Mouse (Mus musculus): Measurements from ENCODE around the gene Mrps12. TPM values are rescaled to one million over a fixed set of nuclear protein-coding genes. Genes with fewer than 3 reads are reported as not detected.

The Mrps12 gene
- polyA plus RNA-seq (2015; fragmentation: Nextera tagmentation; extraction: Ambion mirVana): 107 and 122 TPM in 2 replicates

DNA sequence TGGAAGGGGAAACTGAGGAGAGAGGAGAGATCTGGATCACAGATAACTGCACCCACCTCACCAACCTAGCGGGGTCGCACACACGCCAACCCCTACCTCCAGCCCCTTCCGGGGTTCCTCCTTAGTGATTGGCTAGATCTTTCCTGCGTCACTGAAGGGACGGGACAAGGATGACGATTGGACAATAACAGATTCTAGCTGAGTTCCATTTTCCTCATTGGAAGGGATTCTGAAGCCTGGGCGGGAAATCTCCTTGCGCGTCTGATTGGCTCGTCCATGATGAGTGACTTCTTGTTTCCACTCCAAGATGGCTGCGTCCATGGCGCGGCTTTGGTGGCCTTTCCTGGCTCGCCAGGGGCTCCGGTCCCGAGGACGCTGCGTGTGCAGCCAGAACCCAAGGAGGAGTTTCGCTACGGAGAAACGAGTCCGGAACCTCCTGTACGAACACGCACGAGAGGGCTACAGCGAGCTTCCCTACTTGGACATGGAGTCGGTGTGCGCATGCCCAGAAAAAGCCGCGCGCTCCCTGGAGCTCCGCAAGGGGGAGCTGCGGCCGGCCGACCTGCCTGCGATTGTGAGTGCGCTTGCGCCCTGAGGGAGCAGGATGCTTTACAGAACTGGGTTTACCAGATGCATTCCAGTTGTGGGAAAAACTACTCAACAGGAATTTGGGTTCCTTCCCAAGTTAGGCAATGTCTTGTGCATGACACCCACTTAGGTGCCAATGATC, at the start of gene Mrps12, which contains the start of gene Sars2:
TSS of gene Mrps12 (minus strand) at position 112 of the 730 bp plus-strand sequence.
TSS of gene Sars2 (plus strand) at position 284 of the 730 bp plus-strand sequence.
- peak; percentile 99 for ATAC-seq
- peak within 1 kb of the TSS; percentile 75 for H3K27ac ChIP-seq
- H3K4me3 ChIP-seq: peak within 1 kb of the TSS; percentile 55
- H3K27me3 ChIP-seq: no peaks in the 10 kb centered on the region
- peak within 1 kb of the TSS; percentile 85 for H3K4me2 ChIP-seq
- H3K36me3 ChIP-seq (ENCODE audit: poor library complexity, severe bottlenecking): peaks cover 52% of the 10 kb centered on the region
- peaks cover 13% of the 10 kb centered on the region for H3K4me1 ChIP-seq
- WGBS: under 1% methylated on average over 39 of the region's 39 CpGs
- no peaks in the 10 kb centered on the region for H3K9me3 ChIP-seq (replicated peaks)
- peak within 1 kb of the TSS; percentile 82 for H3K9ac ChIP-seq

DNA sequence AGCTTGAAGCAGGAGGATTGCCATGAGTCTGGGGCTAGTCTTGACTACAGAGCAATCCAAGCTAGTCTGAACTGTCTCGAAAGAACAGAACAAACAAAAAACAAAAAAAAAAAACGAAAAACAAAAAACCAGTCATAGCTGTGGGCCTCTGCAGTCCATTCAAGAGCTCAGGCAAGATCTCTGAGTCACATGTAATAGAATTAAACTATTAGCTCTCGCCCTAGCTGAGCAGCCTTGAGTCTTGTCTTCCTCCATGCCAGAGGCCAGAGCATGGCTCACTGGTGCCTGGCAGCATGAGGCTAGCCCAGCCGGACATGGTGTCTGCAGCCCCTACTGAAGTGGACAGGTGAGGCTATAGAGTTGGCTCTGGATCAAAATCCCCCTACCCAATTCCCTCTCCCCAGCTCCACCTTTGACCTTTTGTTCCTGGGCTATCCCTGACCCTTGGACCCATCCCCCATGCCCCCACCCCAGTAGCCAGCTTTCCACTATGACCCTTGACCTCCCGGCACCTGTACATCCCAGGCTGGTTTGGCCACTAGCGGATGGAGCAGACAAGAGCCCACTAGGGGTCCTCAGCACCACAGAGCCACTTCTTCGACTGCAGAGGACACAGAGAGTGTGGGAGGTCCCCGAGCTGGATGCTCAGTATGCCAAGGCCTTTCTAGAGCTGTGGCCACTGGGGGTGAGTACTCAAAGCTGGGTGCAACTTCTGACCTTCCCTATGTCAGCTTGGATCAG, 48.6 kb upstream of the Mrps12 start:
- H3K4me2 ChIP-seq: no peak overlapping the region
- H3K36me3 ChIP-seq (ENCODE audit: poor library complexity, severe bottlenecking): peaks cover 35% of the 10 kb centered on the region
- no peaks in the 10 kb centered on the region for H3K4me1 ChIP-seq
- no peak for ATAC-seq
- H3K27ac ChIP-seq: no peak overlapping the region
- H3K4me3 ChIP-seq: no peak overlapping the region
- no peak overlapping the region for H3K9ac ChIP-seq
- no peaks in the 10 kb centered on the region; the same call in 1 of the 2 replicates for H3K27me3 ChIP-seq
- H3K9me3 ChIP-seq (replicated peaks): no peaks in the 10 kb centered on the region
- WGBS: 49% methylated on average over 8 of the region's 8 CpGs

GRCm38 (mm10) chr7:28789235-28789634, 47.6 kb upstream of the Mrps12 start:
- no peak overlapping the region for H3K4me3 ChIP-seq
- 79% methylated on average over 3 of the region's 3 CpGs for WGBS
- no peak for ATAC-seq
- H3K27ac ChIP-seq: no peak overlapping the region
- no peak overlapping the region for H3K4me2 ChIP-seq
- H3K4me1 ChIP-seq: no peaks in the 10 kb centered on the region
- H3K36me3 ChIP-seq (ENCODE audit: poor library complexity, severe bottlenecking): peaks cover 44% of the 10 kb centered on the region
- no peak overlapping the region for H3K9ac ChIP-seq
- H3K27me3 ChIP-seq: no peaks in the 10 kb centered on the region
- H3K9me3 ChIP-seq (replicated peaks): no peaks in the 10 kb centered on the region

DNA sequence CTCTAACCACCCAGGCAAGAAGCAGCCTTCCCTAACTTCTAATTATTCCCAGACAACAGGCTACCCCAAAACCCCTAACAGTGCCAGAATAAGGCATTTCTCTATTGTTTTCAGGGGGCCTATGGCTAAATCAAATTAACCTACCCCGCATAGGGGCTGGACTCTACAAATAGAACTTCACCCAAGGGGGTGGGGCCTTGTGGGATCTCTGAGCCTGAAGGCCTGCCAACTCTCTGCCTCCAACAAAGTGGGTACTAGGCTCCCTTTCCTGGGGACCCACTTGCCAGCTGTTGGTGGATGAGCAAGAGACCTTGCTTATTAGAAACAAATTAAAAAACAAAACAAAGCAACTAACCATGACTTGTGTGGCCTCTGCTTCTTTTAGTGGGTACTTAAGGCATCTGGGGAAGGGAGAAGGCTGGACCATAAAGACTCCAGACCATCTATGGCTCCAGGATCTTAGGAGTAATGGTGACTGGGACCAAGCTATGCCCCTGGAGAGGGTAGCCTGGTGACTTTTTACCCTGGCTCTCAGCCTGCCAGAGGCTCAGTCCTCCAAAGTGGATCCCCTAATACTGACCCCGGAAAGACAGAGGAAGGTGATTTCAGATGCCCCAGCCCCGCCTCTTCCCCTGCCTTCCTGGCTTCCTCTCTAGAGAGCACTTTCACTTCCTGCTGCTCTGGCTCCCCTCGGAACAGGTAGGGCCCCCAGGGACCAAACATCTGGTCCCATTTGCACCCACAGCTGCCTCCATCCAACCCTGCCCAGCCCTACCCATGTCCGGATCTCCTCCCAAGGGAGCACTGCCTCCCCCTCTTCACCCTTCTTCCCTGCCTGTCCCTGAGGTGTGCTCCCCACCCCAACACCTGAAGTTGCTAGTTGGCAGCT, 46.9 kb upstream of the Mrps12 start, which contains the start of gene Rinl:
TSS of gene Rinl (plus strand) at position 663 of the 889 bp plus-strand sequence.
- no peak within 1 kb of the TSS for H3K4me2 ChIP-seq
- peaks cover 49% of the 10 kb centered on the region for H3K36me3 ChIP-seq (ENCODE audit: poor library complexity, severe bottlenecking)
- H3K4me1 ChIP-seq: no peaks in the 10 kb centered on the region
- no peak within 1 kb of the TSS for H3K27ac ChIP-seq
- WGBS: 89% methylated on average over 5 of the region's 5 CpGs
- no peak within 1 kb of the TSS for H3K4me3 ChIP-seq
- no peaks in the 10 kb centered on the region for H3K9me3 ChIP-seq (replicated peaks)
- ATAC-seq: no peak
- H3K27me3 ChIP-seq: no peaks in the 10 kb centered on the region
- H3K9ac ChIP-seq: no peak within 1 kb of the TSS

DNA sequence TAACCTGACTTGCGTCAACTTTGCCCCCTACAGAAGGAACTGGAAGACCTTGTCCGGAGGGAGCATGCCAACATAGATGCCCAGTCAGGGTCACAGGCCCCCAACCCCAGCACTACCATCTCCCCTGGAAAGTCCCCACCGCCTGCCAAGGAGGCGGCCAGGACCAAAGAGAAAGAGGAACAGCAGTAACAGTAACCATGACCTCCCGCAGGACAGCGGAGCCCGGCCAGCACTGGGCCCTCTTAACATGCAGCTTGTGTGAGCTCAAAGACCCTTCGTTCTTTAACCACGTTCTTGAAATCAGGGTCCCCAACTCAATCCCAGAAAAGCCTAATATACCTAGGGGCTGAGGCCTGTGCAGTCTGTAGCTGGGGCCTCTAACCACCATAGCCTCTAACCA, 46.3 kb upstream of the Mrps12 start:
- H3K4me1 ChIP-seq: no peaks in the 10 kb centered on the region
- H3K36me3 ChIP-seq (ENCODE audit: poor library complexity, severe bottlenecking): peaks cover 55% of the 10 kb centered on the region
- no peaks in the 10 kb centered on the region for H3K27me3 ChIP-seq
- no peak for ATAC-seq
- H3K9ac ChIP-seq: no peak overlapping the region
- no peaks in the 10 kb centered on the region for H3K9me3 ChIP-seq (replicated peaks)
- H3K4me3 ChIP-seq: no peak overlapping the region
- 96% methylated on average over 9 of the region's 9 CpGs for WGBS
- no peak overlapping the region for H3K4me2 ChIP-seq
- no peak overlapping the region for H3K27ac ChIP-seq

- Histone ChIP-seq H3K4me1 (peaks cover 5% of the 10 kb centered on the region), H3K4me3 (no peak overlapping the region), H3K4me2 (no peak overlapping the region), H3K27me3 (no peaks in the 10 kb centered on the region), H3K36me3 (ENCODE audit: poor library complexity, severe bottlenecking) (peaks cover 66% of the 10 kb centered on the region), H3K9ac (no peak overlapping the region), H3K27ac (no peak overlapping the region), H3K9me3 (replicated peaks) (no peaks in the 10 kb centered on the region)
- ATAC-seq: no peak
- 80% methylated on average over 5 of the region's 5 CpGs for WGBS
These were observed 43.5 kb upstream of the Mrps12 start for GRCm38 (mm10) chr7:28785161-28785560.

GRCm38 (mm10) chr7:28781261-28781663, 39.6 kb upstream of the Mrps12 start:
- Histone ChIP-seq H3K27ac (no peak overlapping the region), H3K9ac (no peak overlapping the region), H3K4me1 (peaks cover 6% of the 10 kb centered on the region), H3K4me2 (no peak overlapping the region), H3K4me3 (no peak overlapping the region), H3K9me3 (replicated peaks) (no peaks in the 10 kb centered on the region), H3K27me3 (no peaks in the 10 kb centered on the region), H3K36me3 (ENCODE audit: poor library complexity, severe bottlenecking) (peaks cover 63% of the 10 kb centered on the region)
- ATAC-seq: no peak
- WGBS: 90% methylated on average over 8 of the region's 8 CpGs

GRCm38 (mm10) chr7:28780857-28781256, 39.2 kb upstream of the Mrps12 start:
- Histone ChIP-seq H3K4me3 (no peak overlapping the region), H3K36me3 (ENCODE audit: poor library complexity, severe bottlenecking) (peaks cover 63% of the 10 kb centered on the region), H3K9me3 (replicated peaks) (no peaks in the 10 kb centered on the region), H3K4me2 (no peak overlapping the region), H3K27ac (0 out of 2 replicates have a peak overlapping the region, but pooled peaks have one; percentile 65), H3K4me1 (peaks cover 6% of the 10 kb centered on the region), H3K27me3 (no peaks in the 10 kb centered on the region), H3K9ac (no peak overlapping the region)
- 84% methylated on average over 7 of the region's 7 CpGs for WGBS
- ATAC-seq: no peak

DNA sequence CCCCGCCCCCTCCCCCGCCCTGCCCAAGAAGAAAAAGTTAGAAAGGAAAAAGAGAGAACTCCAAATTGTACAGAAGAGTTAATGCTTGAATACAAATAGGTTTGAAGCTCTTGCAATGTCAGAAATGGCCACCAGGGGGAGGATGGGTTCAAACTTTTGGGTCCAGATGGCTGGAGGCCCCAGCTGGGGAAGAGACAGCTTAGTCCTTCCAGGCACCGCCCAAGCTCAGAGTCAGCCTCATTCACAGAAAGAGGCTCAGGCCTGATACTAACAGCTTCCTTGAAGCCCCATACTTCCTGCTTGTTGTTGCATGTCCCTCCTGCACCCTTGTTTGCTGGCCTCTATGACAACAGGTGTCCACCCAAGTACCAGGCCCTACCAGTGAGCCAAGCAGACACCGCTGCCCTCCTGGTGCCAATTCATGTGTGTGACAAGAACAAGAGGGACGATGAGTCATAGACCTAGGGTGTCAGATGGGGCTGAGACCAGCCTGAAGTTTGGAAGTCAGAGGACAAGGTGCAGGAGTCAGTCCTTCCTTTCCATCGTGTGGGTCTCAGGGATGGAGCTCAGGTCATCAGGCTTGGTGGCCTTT, 38.5 kb upstream of the Mrps12 start:
- 0 out of 2 replicates have a peak overlapping the region, but pooled peaks have one; percentile 8 for H3K9ac ChIP-seq
- 45% methylated on average over 6 of the region's 6 CpGs for WGBS
- H3K4me1 ChIP-seq: peaks cover 8% of the 10 kb centered on the region
- H3K27me3 ChIP-seq: no peaks in the 10 kb centered on the region
- H3K4me3 ChIP-seq: no peak overlapping the region
- H3K27ac ChIP-seq: peak overlapping the region; percentile 65
- no peak overlapping the region for H3K4me2 ChIP-seq
- peaks cover 61% of the 10 kb centered on the region for H3K36me3 ChIP-seq (ENCODE audit: poor library complexity, severe bottlenecking)
- ATAC-seq: peak; percentile 78
- no peaks in the 10 kb centered on the region for H3K9me3 ChIP-seq (replicated peaks)

GRCm38 (mm10) chr7:28778825-28779224, 37.2 kb upstream of the Mrps12 start:
- ATAC-seq: no peak
- 81% methylated on average over 9 of the region's 9 CpGs for WGBS
- Histone ChIP-seq H3K9me3 (replicated peaks) (no peaks in the 10 kb centered on the region), H3K4me1 (peaks cover 10% of the 10 kb centered on the region), H3K9ac (no peak overlapping the region), H3K36me3 (ENCODE audit: poor library complexity, severe bottlenecking) (peaks cover 63% of the 10 kb centered on the region), H3K27ac (no peak overlapping the region), H3K4me3 (no peak overlapping the region), H3K27me3 (no peaks in the 10 kb centered on the region), H3K4me2 (no peak overlapping the region)

DNA sequence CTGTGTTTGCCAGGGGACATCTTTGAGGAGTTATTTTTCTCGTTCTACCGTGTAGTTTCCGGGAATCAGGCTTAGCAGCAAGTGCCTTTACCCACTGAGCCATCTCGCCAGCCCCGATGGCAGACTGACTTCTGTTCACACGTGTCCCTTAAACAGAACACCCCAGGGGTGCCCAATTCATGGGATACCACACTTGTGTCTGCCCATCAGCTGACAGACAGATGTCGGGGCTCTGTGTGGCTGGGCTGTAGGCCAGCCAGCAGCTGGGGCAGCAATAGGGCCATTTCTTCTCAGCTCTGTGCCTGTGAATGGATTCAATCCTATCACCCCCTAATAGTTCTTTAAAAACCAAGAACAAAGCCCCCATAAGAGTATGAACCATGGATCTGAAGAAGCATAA, 33.5 kb upstream of the Mrps12 start:
- 81% methylated on average over 7 of the region's 7 CpGs for WGBS
- Histone ChIP-seq H3K36me3 (ENCODE audit: poor library complexity, severe bottlenecking) (peaks cover 60% of the 10 kb centered on the region), H3K27ac (no peak overlapping the region), H3K27me3 (no peaks in the 10 kb centered on the region), H3K9me3 (replicated peaks) (no peaks in the 10 kb centered on the region), H3K4me1 (peaks cover 5% of the 10 kb centered on the region), H3K4me2 (no peak overlapping the region), H3K4me3 (no peak overlapping the region), H3K9ac (no peak overlapping the region)
- ATAC-seq: no peak
